33 mouse cellular contexts compared by ENCODE assay signal in genomic region chr9:99838877-99839276, GRCm38 (mm10). TPM values are rescaled to one million over a fixed set of nuclear protein-coding genes. Genes with fewer than 3 reads are reported as not detected.
A peak's percentile ranks its signal among the peaks of the same experiment; 100 is the strongest.
DNase-seq lines count a peak whose midpoint lies in the region; ATAC-seq and TF ChIP-seq lines count a peak whose summit lies in the region.
"Had no signal": no experiment of that assay in that cellular context is flagged by ENCODE, and none has a peak within 500 bp of the region (broad histone marks: within the 10 kb centered on the region; RNA-seq: fewer than 3 reads in every experiment).

No protein-coding gene starts in this region.

- no peak overlapping the region for H3K4me3 ChIP-seq in kidney, postnatal 0 days (replicated peaks; ENCODE audit: low read depth, low read length)
- no peak overlapping the region for H3K4me3 ChIP-seq in kidney, embryonic 14.5 days (ENCODE audit: low read length)
- H3K4me3 ChIP-seq: embryonic facial prominence, embryonic 15.5 days; gastrocnemius, adult 2 months; heart, embryonic 13.5 days; left cerebral cortex, adult 2 months; midbrain, embryonic 12.5 days had no signal

- ATAC-seq in kidney, postnatal 0 days (replicated peaks; ENCODE audit: low FRiP score, low read depth) = no peak
- no peak for ATAC-seq in kidney, embryonic 14.5 days (ENCODE audit: low FRiP score, low TSS enrichment)
- ATAC-seq in granulocyte monocyte progenitor cell, adult 5-6 weeks (replicated peaks; ENCODE audit: poor library complexity, severe bottlenecking) = no peak
- ATAC-seq: forebrain, embryonic 14.5 days had no signal

- no peak for TF ChIP-seq CTCF in kidney, postnatal 0 days (IDR thresholded peaks at IDR 0.05; ENCODE audit: low read depth)

- 68% methylated on average over 7 of the region's 7 CpGs for WGBS in kidney, postnatal 0 days
- 70% methylated on average over 7 of the region's 7 CpGs for WGBS in kidney, embryonic 14.5 days

- no peaks in the 10 kb centered on the region for H3K4me1 ChIP-seq in kidney, postnatal 0 days (replicated peaks; ENCODE audit: insufficient read depth, low read length)
- no peaks in the 10 kb centered on the region for H3K4me1 ChIP-seq in kidney, embryonic 14.5 days (ENCODE audit: control insufficient read depth, insufficient read depth, low read length)
- H3K4me1 ChIP-seq: embryonic facial prominence, embryonic 15.5 days; heart, embryonic 13.5 days had no signal

- no peaks in the 10 kb centered on the region for H3K9me3 ChIP-seq in kidney, postnatal 0 days (replicated peaks; ENCODE audit: low read length)
- H3K9me3 ChIP-seq in kidney, embryonic 14.5 days (ENCODE audit: control insufficient read depth, low read length) = no peaks in the 10 kb centered on the region
- H3K9me3 ChIP-seq: embryonic facial prominence, embryonic 15.5 days; midbrain, embryonic 12.5 days had no signal

- no peaks in the 10 kb centered on the region for H3K27me3 ChIP-seq in kidney, postnatal 0 days (ENCODE audit: insufficient read depth, low read length)
- H3K27me3 ChIP-seq in kidney, embryonic 14.5 days (ENCODE audit: control insufficient read depth, insufficient read depth, low read length) = no peaks in the 10 kb centered on the region
- H3K27me3 ChIP-seq: midbrain, embryonic 12.5 days had no signal

- no peak overlapping the region for H3K4me2 ChIP-seq in kidney, postnatal 0 days (ENCODE audit: low read length)
- no peak overlapping the region for H3K4me2 ChIP-seq in kidney, embryonic 14.5 days (replicated peaks; ENCODE audit: low read depth, low read length)
- H3K4me2 ChIP-seq: embryonic facial prominence, embryonic 15.5 days; heart, embryonic 13.5 days; midbrain, embryonic 12.5 days had no signal

- H3K27ac ChIP-seq in kidney, postnatal 0 days = no peak overlapping the region
- H3K27ac ChIP-seq in kidney, embryonic 14.5 days (ENCODE audit: low read depth, low read length) = no peak overlapping the region
- H3K27ac ChIP-seq: embryonic facial prominence, embryonic 15.5 days; gastrocnemius, adult 2 months; heart, embryonic 13.5 days; left cerebral cortex, adult 2 months; midbrain, embryonic 12.5 days had no signal

- H3K36me3 ChIP-seq in kidney, postnatal 0 days (ENCODE audit: insufficient read depth, low read length) = no peaks in the 10 kb centered on the region
- H3K36me3 ChIP-seq in kidney, embryonic 14.5 days (ENCODE audit: control insufficient read depth, insufficient read depth, low read length) = no peaks in the 10 kb centered on the region
- H3K36me3 ChIP-seq: embryonic facial prominence, embryonic 15.5 days; heart, embryonic 13.5 days; midbrain, embryonic 12.5 days had no signal

- no peak overlapping the region for H3K9ac ChIP-seq in kidney, postnatal 0 days (ENCODE audit: low read depth, low read length)
- H3K9ac ChIP-seq in kidney, embryonic 14.5 days (ENCODE audit: low read depth, low read length) = no peak overlapping the region
- H3K9ac ChIP-seq: embryonic facial prominence, embryonic 15.5 days; heart, embryonic 13.5 days; midbrain, embryonic 12.5 days had no signal

- peak; percentile 5 for DNase-seq in kidney, postnatal 0 days (ENCODE audit: low spot score)
- DNase-seq in 3134 (ENCODE audit: extremely low read depth, insufficient read length, low spot score) (peak; percentile 49), NIH3T3 (ENCODE audit: low read depth) (peak; percentile 32)
- DNase-seq in lung, postnatal 14 days = peak; percentile 2
- no peak for DNase-seq in ovary, postnatal 14 days (ENCODE audit: low spot score)
- DNase-seq: adrenal gland, postnatal 10 days; B cell, adult 2 months; cerebellum, adult 2 months; cerebellum, postnatal 25 days; embryo, embryonic 11 days; gastrocnemius, adult 2 months; heart, adult 18-20 months; heart, postnatal 14 days; kidney, adult 11 months; layer of hippocampus, adult 9-11 months; right cerebral cortex, adult 18-20 months; thymus, postnatal 14 days had no signal

RNA-seq across cellular contexts. Expression of gene Sox14, which starts 37.1 kb away (rescaled TPM):
- not detected in 2 replicates for polyA plus RNA-seq in kidney, postnatal 0 days (2015; fragmentation: Nextera tagmentation; extraction: Ambion mirVana)
- not detected in 2 replicates for polyA plus RNA-seq in kidney, embryonic 14.5 days (2014; fragmentation: Nextera tagmentation; extraction: Ambion mirVana)
- not detected in 2 replicates for total RNA-seq in granulocyte monocyte progenitor cell, adult 5-6 weeks (2014; fragmentation: Nextera tagmentation)
- total RNA-seq in granulocyte monocyte progenitor cell, adult 5-6 weeks (2017) = not detected in 2 replicates
- total RNA-seq: adrenal gland, postnatal 10 days; gastrocnemius, adult 2 months; heart, adult 18-20 months; heart, postnatal 14 days; left cerebral cortex, adult 2 months; left cerebral cortex, postnatal 36 days; liver, adult 2 months; megakaryocyte, adult 5-6 weeks; MEL; monocyte, adult 5-6 weeks had no signal
- polyA plus RNA-seq: frontal cortex, adult 2 months; heart, embryonic 13.5 days; kidney, embryonic 16.5 days; large intestine, adult 2 months; liver, adult 2 months; liver, embryonic 16.5 days had no signal
